Mouse (Mus musculus) heart, postnatal 0 days (tissue): Measurements from ENCODE around the gene Osbp2. TPM values are rescaled to one million over a fixed set of nuclear protein-coding genes. Genes with fewer than 3 reads are reported as not detected.

Source experiments
- ATAC-seq: fragments of 200-750 bp; cut with Nextera tagmentation; 2 replicates; pipeline ENCODE4 v1.8.0; 2017; ENCODE audit warnings: low read depth, moderate number of reproducible peaks, moderate library complexity; ENCODE audit not compliant: insufficient read depth
- DNase-seq: peaks from one replicate; pipeline ENCODE4 v3.0.0-alpha.2; 2016; ENCODE audit warnings: low spot score
- H3K27ac ChIP-seq: fragments of 300-500 bp; sonication (generic); 2 replicates; pipeline ENCODE4 v1.5.1; 2014; ENCODE audit warnings: low read depth, mild to moderate bottlenecking
- H3K27me3 ChIP-seq: fragments of 300-500 bp; sonication (generic); 2 replicates; pipeline ENCODE4 v1.6.1; 2014; ENCODE audit warnings: low read length, mixed read lengths; ENCODE audit not compliant: control insufficient read depth, insufficient read depth
- H3K36me3 ChIP-seq: fragments of 300-500 bp; sonication (generic); replicated peaks from 2 replicates; pipeline ENCODE4 v1.6.1; 2014; ENCODE audit warnings: low read length, mixed read lengths; ENCODE audit not compliant: control insufficient read depth, insufficient read depth
- H3K4me1 ChIP-seq: fragments of 300-500 bp; sonication (generic); 2 replicates; pipeline ENCODE4 v1.6.1; 2014; ENCODE audit warnings: antibody characterized with exemption; ENCODE audit not compliant: control insufficient read depth, insufficient read depth
- H3K4me2 ChIP-seq: fragments of 300-500 bp; sonication (generic); 2 replicates; pipeline ENCODE4 v1.6.1; 2014; ENCODE audit warnings: low read depth, mild to moderate bottlenecking, low read length, moderate library complexity
- H3K4me3 ChIP-seq: fragments of 300-500 bp; sonication (generic); 2 replicates; pipeline ENCODE4 v1.5.1; 2014; ENCODE audit warnings: low read depth, low read length
- H3K9ac ChIP-seq: fragments of 300-500 bp; sonication (generic); replicated peaks from 2 replicates; pipeline ENCODE4 v1.6.1; 2014; ENCODE audit warnings: low read depth, low read length, mixed read lengths
- H3K9me3 ChIP-seq: fragments of 300-500 bp; sonication (generic); replicated peaks from 2 replicates; pipeline ENCODE4 v1.6.1; 2016; ENCODE audit warnings: low read length; ENCODE audit not compliant: control insufficient read depth
- CTCF ChIP-seq: IDR thresholded peaks from 2 replicates; pipeline ENCODE4 v1.5.1; 2016; ENCODE audit warnings: antibody characterized with exemption, control low read depth, low read depth
- EP300 ChIP-seq: IDR thresholded peaks from 2 replicates; pipeline ENCODE4 v1.6.1; 2016; ENCODE audit warnings: antibody characterized with exemption, low read depth
- WGBS: fragments of 180-500 bp; shearing (Covaris S2); extraction: QIAGEN DNeasy Blood & Tissue Kit; methylation state at CpG from one replicate; pipeline ENCODE4 v1.1.7; 2014; 5-methylcytosine and 5-hydroxymethylcytosine counted together
- polyA plus RNA-seq: library from polyadenylated mRNA; unstranded; fragments of >200 nt; fragmentation: Nextera tagmentation; extraction: Ambion mirVana; gene quantifications from 2 replicates; pipeline ENCODE4 v1.2.1, GENCODE M21; 2015
- total RNA-seq: library from RNA; depleted of rRNA; stranded (reverse); fragments of >200 nt; gene quantifications from 2 replicates; pipeline ENCODE4 v1.2.3, GENCODE M21; 2014; ENCODE audit warnings: low replicate concordance

Osbp2 gene
- total and polyA plus RNA-seq, 2 experiments from 2014 or later = 2.9 to 8.9 TPM

DNA sequence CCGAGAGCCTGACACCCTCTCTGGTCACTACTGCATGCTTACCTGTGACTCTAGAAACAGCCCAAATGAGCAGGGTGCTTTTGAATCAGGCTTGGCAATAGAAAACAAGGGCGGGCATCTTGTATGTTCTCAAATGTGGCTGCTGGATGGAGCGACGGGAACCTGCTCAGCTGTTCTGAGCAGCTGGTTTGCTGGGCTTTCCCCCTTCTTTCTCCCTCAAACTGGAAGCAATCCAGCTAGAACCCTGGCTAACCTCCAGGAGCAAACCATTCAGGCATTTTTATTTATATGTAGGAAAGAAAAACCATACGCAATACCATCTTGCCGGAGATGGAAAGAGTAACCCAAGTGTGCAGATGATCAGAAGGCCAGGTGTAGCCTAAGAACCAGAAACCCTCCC, 147.0 kb downstream of the Osbp2 start:
- no peak for TF ChIP-seq EP300
- no peak for TF ChIP-seq CTCF

DNA sequence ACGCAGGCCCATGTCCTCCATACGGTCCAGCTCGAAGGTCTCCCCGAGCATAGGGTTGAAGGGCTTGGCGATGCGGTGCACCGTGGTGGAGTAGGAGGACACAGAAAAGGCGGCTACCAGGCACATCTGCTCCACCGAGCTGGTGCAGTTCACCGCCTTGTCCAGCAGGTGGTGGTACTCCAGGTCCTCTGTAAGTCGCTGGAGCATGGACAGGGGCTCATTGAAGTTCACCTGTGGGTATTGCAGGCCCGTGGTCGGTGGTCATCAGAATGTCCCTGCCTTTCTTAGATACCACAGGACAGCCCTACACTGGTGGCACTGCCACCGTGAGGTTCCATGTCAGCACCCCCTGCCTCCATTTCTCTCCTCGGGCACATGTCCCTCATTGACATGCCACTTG, 149.2 kb downstream of the Osbp2 start:
- Histone ChIP-seq H3K27ac (no peak overlapping the region), H3K4me1 (no peaks in the 10 kb centered on the region), H3K9me3 (no peaks in the 10 kb centered on the region), H3K9ac (no peak overlapping the region), H3K4me2 (no peak overlapping the region), H3K4me3 (no peak overlapping the region), H3K27me3 (no peaks in the 10 kb centered on the region), H3K36me3 (no peaks in the 10 kb centered on the region)
- WGBS = 31% methylated on average over 15 of the region's 15 CpGs
- DNase-seq (peak; percentile 42), ATAC-seq (no peak)
- TF ChIP-seq EP300 (no peak), CTCF (peak; percentile 80)

More for the DNA sequence above, 147.0 kb downstream of the Osbp2 start:
- no peak overlapping the region for H3K4me3 ChIP-seq
- H3K4me2 ChIP-seq = no peak overlapping the region
- H3K36me3 ChIP-seq = no peaks in the 10 kb centered on the region
- no peaks in the 10 kb centered on the region for H3K4me1 ChIP-seq
- DNase-seq (no peak), ATAC-seq (no peak)
- H3K27me3 ChIP-seq = no peaks in the 10 kb centered on the region
- no peak overlapping the region for H3K27ac ChIP-seq
- no peak overlapping the region for H3K9ac ChIP-seq
- no peaks in the 10 kb centered on the region for H3K9me3 ChIP-seq
- WGBS = 63% methylated on average over 6 of the region's 6 CpGs

DNA sequence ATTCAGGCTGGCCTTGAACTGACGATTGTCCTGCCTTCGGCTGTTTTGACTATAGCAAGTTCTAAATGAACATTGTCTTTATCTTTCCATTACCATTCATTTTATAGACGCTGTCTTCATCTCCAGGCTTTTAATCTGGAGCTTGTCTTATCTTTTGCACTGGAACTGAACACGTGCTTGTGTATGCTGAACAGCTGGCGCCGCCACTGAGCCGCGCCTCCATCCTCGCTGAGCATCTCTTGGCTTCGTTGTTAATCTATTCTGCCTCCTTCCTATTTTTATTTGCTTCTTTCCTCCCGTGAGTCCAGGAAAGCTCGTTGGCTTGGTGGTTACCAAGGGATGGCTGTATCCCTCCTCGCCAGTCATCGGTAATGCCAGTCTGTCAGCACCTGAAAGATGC, 153.5 kb downstream of the Osbp2 start:
- Histone ChIP-seq H3K4me1 (no peaks in the 10 kb centered on the region), H3K27ac (no peak overlapping the region), H3K36me3 (no peaks in the 10 kb centered on the region), H3K27me3 (no peaks in the 10 kb centered on the region), H3K9me3 (no peaks in the 10 kb centered on the region), H3K4me2 (no peak overlapping the region), H3K9ac (no peak overlapping the region), H3K4me3 (no peak overlapping the region)
- DNase-seq (no peak), ATAC-seq (no peak)
- TF ChIP-seq CTCF (no peak), EP300 (no peak)
- 55% methylated on average over 14 of the region's 14 CpGs for WGBS

DNA sequence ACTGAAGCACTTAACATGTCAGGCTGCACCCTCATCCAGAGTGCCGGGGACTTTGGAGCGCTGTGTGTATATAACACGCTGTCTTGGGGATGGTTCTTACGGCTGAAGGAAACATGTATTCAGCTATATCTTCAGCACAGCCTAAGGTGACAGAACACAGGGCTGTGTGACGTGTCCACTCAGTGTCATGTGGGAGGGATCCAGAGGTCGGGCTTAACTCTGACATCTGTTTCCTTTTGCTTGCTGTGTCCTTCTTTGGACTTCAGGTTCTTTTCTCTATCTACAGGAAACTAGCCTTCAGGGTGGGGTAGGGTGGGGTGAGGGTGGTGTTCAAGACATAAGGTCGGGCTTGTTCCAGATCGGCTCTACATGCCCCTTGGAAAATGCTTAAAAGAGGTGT, 156.6 kb downstream of the Osbp2 start:
- Histone ChIP-seq H3K27me3 (no peaks in the 10 kb centered on the region), H3K27ac (no peak overlapping the region), H3K4me2 (no peak overlapping the region), H3K4me1 (no peaks in the 10 kb centered on the region), H3K9ac (no peak overlapping the region), H3K9me3 (no peaks in the 10 kb centered on the region), H3K36me3 (no peaks in the 10 kb centered on the region), H3K4me3 (no peak overlapping the region)
- ATAC-seq = peak; percentile 33; the same call in 1 of the 2 replicates
- DNase-seq = no peak
- 64% methylated on average over 8 of the region's 8 CpGs for WGBS
- TF ChIP-seq CTCF (no peak), EP300 (no peak)

DNA sequence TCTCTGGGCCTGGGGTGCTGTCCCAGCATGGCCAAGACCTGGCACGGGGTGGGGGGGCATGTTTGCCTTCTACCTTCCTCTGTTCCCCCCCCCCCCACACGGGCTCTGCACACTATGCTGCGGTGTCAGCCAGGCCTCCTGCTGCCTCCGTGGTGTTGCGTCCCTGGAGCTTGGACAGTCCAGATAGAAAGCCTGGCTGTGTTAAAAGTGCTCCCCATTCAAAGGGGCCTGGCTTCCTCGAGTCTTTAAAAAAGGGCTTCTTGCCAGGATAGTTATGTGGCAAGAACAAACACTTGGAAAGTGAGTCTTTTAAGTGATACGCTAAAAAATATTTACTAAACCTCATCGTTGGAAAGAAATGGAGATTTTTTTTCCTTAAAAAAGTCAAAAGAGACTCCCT, 159.3 kb downstream of the Osbp2 start:
- Histone ChIP-seq H3K4me3 (no peak overlapping the region), H3K9me3 (no peaks in the 10 kb centered on the region), H3K27me3 (no peaks in the 10 kb centered on the region), H3K4me1 (no peaks in the 10 kb centered on the region), H3K36me3 (no peaks in the 10 kb centered on the region), H3K9ac (no peak overlapping the region), H3K4me2 (no peak overlapping the region), H3K27ac (no peak overlapping the region)
- TF ChIP-seq CTCF (no peak), EP300 (no peak)
- 71% methylated on average over 7 of the region's 8 CpGs for WGBS
- ATAC-seq = no peak
- DNase-seq = no peak

DNA sequence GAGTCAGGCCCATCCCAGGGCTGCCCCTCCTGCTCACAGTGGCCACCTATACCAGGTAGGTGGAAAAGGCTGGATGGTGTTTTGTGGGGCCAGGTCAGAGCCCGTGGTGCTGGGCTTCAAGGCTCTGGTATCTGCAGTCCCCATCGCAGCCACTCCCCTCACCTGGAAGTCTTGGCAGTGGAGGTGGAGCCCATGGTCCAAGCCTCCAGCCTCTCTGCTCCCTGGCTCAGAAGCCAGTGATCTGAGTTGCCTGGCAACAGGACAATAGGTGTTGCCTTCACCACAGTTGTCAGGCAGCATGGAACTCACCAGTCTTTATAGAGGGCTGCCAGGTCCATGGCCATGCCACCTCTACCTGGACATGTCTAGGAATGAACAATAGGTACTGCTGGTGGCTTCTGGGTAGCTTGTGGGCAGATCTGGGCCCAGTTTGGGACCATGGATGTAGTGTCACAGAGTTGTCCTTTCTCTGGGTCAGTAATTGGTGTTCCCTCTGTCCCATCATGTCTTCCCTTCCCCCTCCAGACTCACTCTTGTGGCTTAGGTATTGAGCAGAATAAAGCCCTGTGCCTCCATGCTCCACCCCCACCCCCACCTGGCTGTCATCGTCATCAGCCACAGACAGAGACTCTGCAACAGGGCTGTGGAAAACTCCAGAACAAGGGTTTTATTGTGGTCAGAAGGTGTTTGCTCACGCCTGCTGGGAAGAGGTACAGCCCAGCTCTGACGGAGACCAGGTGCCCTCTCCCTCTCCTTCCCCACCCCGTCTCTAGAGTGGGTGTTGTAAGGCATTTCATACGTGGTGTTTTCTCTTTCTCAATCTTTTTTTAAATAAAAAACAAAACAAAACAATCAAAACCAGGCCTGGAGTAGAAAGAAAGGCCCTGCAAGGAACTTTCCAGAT, 160.4 kb downstream of the Osbp2 start:
- H3K4me3 ChIP-seq = no peak overlapping the region
- H3K27ac ChIP-seq = no peak overlapping the region
- no peaks in the 10 kb centered on the region for H3K27me3 ChIP-seq
- H3K9me3 ChIP-seq = no peaks in the 10 kb centered on the region
- no peak overlapping the region for H3K4me2 ChIP-seq
- H3K4me1 ChIP-seq = no peaks in the 10 kb centered on the region
- ATAC-seq (no peak), DNase-seq (no peak)
- H3K36me3 ChIP-seq = no peaks in the 10 kb centered on the region
- 71% methylated on average over 7 of the region's 7 CpGs for WGBS
- TF ChIP-seq EP300 = no peak
- TF ChIP-seq CTCF = no peak
- H3K9ac ChIP-seq = no peak overlapping the region
